Mouse (Mus musculus): ENCODE measurements around the gene Rab3gap2.
"Not testable (repeated sequence)": the region's sequence is repeated elsewhere in the genome, so short reads cannot be mapped to it uniquely, and the experiment has no call there.

The Rab3gap2 gene

DNA sequence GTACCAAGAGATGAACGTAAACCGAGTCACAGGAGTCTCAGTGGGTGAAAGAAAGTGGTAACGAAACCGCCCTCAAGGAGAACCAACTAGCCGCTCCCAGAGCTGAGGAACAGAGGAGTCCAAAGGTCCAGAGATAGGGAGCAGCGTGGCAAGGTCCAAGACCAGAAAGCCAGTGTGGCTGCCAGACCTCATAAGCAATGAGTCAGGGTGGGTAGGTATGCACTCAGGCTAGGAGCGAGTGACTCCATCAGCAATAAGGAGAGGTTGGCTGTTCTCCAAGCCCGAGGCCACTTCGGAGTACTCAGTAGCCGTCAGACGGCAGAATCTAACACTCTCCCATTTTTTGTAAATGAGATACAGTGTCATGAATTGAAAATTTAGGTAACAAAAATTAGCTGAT, 78.9 kb downstream of the Rab3gap2 start:
- DNase-seq (ENCODE audit: low spot score) = no peak

DNA sequence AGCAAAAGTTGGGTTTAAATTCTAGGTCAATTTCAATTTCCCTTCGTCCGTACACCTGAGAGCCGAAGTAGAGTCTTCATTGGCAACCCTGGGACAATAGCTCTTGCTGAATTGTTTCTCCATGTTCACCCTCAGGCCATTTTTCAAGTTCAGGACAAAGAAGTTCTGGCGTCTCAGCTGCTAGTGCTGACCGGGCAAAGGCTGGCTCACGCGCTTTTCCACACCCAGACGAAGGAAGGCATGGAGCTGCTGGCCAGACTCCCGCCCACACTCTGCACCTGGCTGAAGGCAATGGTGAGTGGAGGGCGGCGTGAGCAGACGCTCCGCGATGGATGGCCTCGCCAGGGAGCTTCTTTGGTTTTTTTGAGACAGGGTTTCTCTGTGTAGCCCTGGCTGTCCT, 79.3 kb downstream of the Rab3gap2 start:
- no peak for DNase-seq (ENCODE audit: low spot score)

DNA sequence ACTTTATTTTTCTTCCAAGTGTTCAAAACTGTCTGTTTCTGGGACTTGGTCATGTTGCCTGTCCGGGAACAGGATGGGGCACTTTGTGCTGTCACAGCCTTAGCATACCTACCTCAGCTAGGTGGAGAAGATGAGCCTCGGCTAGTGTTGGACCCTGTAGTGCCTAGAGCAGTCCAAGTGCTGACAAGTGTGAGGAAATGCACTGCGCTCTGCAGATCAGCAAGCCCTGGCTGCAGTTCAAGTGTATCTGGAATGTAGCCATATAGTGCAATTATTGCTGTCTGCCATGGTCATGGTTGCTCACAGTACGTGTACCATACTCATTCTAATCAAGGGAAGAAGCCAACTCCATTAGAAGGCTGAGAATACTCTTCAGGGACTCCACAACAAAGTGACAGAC, 80.8 kb downstream of the Rab3gap2 start:
- DNase-seq (ENCODE audit: low spot score) = no peak

DNA sequence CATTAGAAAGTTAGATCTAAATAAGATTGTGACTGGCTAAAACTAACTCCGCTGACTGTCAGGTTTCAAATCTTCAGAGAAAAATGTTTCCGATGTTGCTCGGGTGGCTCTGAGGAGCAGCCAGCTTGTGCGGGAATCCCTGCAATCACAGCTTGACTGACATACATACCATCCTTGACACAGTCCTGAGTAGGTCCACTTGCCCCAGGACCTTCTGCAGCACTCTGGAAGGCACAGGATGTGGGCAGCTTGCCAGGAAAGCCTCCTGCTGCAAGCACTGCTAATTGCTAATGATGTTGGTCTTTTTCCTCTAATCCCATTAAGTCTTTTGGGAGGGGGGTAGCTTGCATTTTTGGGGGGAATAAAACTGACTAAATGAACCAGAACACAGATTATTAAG, 81.3 kb downstream of the Rab3gap2 start:
- peak; percentile 73 for DNase-seq (ENCODE audit: low spot score)

GRCm38 (mm10) chr1:185287066-185287465, 83.1 kb downstream of the Rab3gap2 start:
- DNase-seq (ENCODE audit: low spot score) = peak; percentile 32

DNA sequence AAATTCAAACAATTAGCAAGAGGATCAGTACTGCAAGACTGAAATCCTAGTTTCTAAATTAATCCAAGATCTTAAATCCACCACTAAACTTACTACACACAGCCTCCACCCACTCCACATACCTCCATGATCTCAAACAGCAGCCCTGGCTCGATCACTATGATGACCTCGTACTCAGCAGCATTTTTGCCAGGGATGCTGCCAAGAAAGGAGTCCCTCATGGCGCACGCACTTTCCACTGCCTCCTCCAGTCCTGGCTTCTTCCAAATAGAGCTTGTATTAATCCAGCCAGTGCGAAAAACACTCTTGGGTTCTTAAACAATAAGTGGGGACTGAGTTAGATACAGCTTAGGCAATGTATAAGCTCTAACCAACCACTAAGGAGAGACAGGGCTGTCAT, 85.3 kb downstream of the Rab3gap2 start:
- DNase-seq (ENCODE audit: low spot score) = peak; percentile 31

- peak; percentile 26 for DNase-seq (ENCODE audit: low spot score)
Measured at GRCm38 (mm10) chr1:185291336-185291735, 87.4 kb downstream of the Rab3gap2 start.

DNA sequence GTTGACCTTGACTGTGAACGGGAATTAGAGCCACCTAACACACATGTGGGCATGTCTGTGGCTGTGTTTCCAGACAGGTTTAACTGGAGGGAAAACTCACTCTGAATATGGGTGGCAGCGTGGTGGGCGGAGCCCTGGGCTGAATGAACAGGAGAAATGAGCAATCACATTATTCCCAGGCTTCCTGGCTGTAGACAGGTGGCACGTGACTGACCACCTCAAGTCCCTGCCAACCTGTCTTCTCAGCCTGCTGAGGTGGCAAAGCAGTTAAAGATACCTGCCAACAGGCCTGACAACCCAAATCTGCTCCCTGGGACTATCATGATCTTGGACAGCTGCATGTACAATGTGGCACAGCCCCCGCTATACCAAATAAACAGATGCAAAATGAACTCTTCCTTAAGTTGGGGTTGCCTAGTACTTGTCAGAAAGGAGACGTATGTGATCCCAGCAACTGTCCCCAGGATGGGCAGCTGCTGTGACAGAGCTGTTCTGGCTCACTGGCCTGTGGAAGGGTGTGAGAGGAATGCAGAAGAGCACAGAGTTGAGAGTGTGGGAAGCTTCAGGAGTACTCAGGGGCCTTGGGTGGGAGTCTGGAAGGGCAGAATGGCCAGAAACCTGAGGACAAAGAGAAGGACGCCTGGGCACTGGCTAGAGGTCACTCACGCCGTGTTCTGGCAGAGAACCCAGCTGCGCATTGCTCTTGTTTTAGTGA, 88.9 kb downstream of the Rab3gap2 start:
- DNase-seq (ENCODE audit: low spot score) = peak; percentile 33

GRCm38 (mm10) chr1:185296850-185297249, 92.9 kb downstream of the Rab3gap2 start:
- peak; percentile 24 for DNase-seq (ENCODE audit: low spot score)

DNA sequence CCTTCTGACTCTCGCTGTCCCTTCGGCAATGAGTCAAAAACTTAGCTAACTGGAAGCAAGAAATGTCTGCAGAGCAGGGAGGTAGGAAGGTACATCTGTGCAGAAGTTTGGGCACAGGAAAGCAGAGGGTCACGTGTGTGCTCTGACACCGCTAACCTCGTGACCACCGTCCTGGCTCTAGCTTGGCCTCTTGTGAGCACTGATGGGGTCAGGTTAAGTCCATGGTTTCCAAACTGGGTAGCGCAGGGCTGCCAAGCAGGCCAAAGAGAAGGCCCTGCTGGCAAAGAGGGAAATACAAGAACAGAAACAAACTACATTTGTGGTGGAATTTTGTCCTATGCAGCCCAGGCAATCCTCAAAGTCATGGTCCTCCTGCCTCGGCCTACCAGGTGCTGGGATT, 94.6 kb downstream of the Rab3gap2 start:
- peak; percentile 16 for DNase-seq (ENCODE audit: low spot score)

DNA sequence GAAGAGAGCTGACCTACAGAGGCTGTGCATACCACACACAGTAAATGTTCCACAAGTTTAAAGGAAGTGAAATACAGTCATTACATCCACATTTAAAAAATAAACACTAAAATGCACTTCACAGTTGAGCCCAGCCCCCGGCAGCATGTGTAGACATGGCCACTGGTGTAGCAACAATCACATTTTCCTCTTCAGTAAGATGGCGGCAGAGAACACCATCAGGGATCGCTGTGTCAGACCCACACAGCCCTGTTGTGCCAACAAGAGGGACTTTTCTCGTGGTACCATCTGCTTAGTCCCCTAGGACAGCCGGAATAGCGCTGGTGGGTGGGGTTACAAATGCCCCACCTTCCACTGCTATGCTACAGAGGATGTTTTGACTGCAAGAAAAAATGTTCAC, 98.9 kb downstream of the Rab3gap2 start:
- DNase-seq (ENCODE audit: low spot score) = peak; percentile 27

GRCm38 (mm10) chr1:185306836-185307235, 102.9 kb downstream of the Rab3gap2 start:
- peak; percentile 28 for DNase-seq (ENCODE audit: low spot score)

DNA sequence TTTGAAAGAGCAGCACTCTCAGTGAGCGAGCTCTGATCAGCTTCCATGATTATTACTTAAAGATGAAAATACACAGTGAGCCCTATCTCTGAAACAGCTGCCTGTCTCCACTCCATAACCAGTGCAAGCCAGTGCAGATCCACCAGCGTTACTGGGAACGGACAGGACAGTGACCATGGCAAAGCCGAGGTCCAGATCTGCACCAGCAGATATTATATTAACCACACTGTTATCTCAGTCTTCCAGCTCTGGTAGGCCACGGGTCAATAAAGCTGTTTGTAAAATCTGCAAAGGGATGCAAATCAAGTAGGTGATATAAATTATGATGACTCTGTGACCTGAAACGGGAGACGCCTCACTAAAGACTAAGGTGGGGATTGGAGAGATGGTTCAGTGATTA, 103.7 kb downstream of the Rab3gap2 start:
- DNase-seq (ENCODE audit: low spot score) = peak; percentile 28

DNA sequence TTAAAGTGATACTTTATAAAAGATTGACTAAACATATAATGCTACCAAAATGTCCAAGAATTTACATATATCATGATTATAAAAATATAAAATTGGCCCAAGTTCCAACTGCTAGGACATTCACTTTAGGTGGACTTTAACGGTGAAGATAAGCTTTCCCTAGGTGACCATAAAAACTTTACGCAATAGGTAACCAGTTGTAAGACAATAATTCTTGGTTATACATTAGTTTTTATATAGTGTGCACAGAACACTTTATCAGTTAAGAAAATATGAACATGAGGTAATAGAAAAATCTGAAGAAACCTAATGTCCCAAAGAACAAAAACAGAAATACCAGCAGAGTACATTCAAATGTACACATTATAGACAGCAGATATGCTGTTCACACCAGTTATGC, 104.4 kb downstream of the Rab3gap2 start:
- no peak for DNase-seq (ENCODE audit: low spot score)

GRCm38 (mm10) chr1:185308908-185309307, 105.0 kb downstream of the Rab3gap2 start:
- DNase-seq (ENCODE audit: low spot score) = peak; percentile 55

GRCm38 (mm10) chr1:185311949-185312348, 108.0 kb downstream of the Rab3gap2 start:
- peak; percentile 26 for DNase-seq (ENCODE audit: low spot score)

- peak; percentile 30 for DNase-seq (ENCODE audit: low spot score)
Measured at GRCm38 (mm10) chr1:185314546-185314945, 110.6 kb downstream of the Rab3gap2 start.

DNA sequence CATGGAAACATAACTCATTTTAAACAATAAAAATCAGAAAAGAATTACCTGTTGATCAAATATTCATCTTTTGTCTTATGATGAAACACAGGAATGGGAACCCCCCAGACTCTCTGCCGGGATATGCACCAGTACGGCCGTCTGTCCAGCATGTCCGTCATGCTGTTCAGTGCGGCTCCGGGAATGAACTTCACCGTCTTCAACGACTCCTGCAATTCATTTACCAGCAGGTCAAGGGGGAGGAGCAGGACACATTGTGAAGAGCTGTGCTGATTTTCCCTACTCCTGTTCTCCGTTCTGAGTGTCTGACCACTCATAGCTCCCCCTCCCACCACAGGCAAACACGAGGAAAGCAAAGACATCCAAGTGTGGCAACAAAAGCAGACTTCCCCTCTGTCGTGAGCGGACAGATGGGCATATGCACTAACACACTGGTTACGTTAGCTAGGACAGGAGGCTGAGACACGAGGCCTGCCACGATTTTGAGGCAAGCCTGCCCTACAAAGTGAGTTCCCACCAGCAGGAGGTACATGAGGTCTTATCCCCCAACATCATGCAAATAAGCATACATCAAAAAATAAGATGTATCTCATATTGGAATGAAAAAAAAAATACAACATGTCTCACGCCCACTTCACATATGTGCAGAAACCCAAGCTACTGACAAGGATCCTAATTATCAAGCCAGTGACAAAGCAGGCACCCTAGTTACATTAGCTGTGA, 112.1 kb downstream of the Rab3gap2 start:
- DNase-seq (ENCODE audit: low spot score) = no peak

DNA sequence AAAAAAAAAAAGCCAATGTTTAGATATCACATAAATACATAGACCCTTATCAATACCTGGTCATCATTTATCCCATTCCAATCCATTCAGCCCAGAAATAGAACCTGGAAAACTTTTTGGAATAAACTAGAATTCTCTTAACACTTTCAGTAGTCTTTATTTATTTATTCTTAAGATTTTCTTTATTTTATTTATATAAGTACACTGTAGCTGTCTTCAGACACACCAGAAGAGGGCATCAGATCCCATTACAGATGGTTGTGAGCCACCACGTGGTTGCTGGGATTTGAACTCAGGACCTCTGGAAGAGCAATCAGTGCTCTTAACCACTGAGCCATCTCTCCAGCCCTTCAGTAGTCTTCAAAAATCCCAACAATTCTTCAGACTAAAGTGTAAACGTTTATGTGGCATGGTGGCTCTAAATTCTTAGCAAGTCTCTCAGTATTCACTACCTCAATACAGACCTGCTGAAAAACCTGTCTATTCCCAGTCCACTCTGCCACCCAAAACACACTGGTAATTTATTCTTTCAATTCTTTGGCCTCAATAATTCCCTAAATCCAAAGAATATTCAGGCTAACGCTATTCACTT, 123.9 kb downstream of the Rab3gap2 start:
- DNase-seq (ENCODE audit: low spot score) = not testable (repeated sequence)

DNA sequence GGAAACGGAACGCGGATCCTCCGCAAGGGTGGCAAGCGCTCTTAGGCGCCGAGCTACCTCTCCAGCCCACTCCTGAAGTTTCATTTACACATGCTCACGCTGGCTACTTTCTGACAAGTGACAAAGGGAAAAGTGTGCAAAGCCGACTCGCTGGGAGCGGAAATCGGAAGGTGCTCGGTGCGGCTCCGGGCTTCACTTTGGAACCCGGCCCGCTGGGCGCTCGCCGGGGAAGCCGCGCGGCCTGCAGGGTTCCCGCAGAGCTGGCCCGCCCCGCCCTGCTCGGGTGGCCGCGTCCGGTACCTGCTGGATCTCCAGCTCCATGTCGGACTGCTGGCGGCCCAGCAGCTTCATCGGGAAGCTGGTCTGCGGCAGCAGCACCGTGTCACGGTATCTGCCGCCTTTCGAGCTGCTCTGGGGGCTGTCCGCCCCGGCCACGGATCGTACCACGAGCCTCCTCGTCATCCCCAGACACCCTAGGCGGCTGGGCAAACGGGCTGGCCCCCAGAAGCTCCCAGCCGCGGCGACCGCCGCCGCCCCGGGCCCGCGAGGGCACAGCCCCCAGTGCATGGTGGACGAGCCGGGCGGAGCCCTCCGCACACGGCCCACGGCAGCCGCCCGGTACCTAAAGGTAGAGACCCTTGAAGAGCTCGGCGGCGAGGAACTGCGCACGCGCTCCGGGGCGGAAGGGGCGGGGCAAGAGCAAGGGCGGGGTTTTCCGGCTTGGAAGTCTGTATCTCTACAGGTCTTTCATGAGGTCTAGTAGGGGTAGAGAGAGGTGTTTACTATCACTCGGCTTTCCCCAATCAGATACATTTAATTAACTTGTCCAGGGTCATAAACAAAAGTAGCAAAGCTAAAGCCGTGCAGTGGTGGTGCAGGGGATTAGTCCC, 125.0 kb downstream of the Rab3gap2 start, which contains the start of gene Iars2:
Gene Iars2 (minus strand): TSS at position 676 of the 890 bp plus-strand sequence.
- peak; percentile 97 for DNase-seq (ENCODE audit: low spot score)

DNA sequence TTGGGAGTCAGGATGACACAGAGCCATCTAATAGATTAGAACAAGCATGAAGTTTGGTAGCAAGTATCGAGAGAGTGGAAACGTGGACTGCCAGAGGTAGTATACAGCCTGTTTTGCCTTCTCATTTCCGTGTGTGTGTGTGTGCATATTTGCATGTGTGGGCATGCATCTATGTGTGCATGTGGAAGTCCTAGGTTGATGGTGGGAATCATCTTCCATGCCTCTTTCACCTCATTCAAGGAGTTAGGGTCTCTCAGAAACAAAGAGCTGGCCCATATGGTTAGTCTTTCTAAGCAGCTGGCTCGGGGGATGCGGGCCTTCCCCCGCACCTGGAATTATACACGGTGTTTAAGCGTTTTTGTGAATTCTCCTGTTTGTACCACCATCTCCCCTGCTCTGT, 125.9 kb downstream of the Rab3gap2 start:
- no peak for DNase-seq (ENCODE audit: low spot score)

- DNase-seq (ENCODE audit: low spot score) = no peak
Measured at GRCm38 (mm10) chr1:185331364-185331763, 127.4 kb downstream of the Rab3gap2 start.
